Mouse (Mus musculus) left cerebral cortex, adult 9 months (tissue): ENCODE measurements around the gene Fcrl5.
A peak's percentile ranks its signal among the peaks of the same experiment; 100 is the strongest.
"Not testable (repeated sequence)": the region's sequence is repeated elsewhere in the genome, so short reads cannot be mapped to it uniquely, and the experiment has no call there.

Experiments used
- DNase-seq, 2 experiments: peaks; one replicate each; pipeline ENCODE4 v3.0.0; 2022; ENCODE audit warnings: low spot score in 2 of 2

The Fcrl5 gene

DNA sequence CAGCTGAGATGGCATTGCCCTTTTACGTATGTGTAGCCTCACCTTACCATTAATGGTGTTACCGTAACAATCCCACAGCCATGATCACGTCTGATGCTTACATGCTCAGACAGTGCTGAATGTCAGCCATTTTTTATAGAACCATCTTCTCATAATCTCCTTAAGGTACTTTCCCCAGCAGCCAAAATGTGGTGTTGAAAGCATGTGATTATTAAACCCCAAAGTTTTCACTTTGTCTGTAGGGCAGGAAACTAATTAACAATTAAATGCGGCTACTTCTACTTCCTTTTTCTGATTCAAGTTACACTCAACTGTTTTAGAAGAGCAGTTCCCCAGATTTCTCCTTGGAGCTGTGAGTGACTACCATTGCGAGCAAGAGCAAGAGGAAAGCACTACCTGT, at the start of gene Fcrl5:
Fcrl5 (plus strand) TSS at position 295 of the 400 bp plus-strand sequence.
- no peak for DNase-seq

DNA sequence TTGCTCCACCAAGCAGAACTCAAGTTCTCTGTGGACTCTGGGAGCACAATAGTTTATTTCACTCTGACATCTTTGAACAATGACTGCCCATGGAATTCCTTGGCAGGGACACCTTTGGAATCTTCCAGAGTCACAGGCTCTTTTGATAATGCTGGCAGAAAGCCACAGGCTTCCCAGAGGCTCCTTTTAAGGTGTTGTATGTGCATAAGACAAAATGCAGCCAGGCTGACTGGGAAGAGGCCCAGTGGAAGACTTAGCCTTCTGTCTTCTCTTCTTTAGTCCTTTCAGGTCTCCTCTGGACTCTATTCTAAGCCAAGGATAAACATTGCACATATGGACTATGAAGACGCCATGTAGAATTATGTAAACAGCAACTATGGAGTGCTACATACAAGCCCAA, 44.6 kb upstream of the Fcrl5 start:
- no peak for DNase-seq

DNA sequence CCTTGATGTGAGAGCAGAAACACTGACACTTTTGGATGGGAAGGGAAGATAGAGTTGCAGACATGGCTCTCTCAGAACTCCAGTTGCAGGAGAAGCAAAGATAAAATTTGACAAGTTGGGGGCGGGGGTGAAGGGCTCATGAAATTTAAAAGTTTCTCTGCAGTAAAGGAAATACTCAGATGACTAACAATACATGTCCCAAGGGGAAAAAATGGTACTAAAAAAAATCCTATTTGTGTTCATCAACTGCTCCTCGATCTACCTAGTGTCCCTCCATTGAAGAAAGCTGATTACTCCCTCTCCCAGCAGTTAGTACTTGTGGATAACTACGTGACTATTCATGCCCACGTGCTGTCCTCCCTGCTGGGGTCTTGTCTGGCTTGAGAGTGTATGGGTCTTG, 36.8 kb upstream of the Fcrl5 start:
- no peak for DNase-seq

DNA sequence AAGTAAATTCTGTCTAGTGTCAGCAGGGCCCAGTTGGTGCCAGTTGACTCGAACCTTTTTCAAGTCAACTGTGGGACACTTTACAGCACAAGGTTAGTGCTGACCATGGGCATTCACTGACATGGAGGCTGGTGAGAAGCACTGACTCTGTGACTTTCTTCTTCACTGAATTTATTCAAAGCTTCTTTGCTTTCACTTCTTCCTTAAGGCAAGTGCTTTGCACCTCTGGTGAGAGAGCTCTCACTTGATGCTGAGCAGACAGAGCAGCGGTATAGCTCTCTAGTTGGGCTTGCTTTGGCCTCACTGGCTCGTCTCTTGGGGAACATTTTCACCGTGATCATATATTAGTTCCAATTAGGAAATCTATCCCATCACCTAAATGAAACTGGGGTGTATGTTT, 35.7 kb upstream of the Fcrl5 start:
- no peak for DNase-seq

DNA sequence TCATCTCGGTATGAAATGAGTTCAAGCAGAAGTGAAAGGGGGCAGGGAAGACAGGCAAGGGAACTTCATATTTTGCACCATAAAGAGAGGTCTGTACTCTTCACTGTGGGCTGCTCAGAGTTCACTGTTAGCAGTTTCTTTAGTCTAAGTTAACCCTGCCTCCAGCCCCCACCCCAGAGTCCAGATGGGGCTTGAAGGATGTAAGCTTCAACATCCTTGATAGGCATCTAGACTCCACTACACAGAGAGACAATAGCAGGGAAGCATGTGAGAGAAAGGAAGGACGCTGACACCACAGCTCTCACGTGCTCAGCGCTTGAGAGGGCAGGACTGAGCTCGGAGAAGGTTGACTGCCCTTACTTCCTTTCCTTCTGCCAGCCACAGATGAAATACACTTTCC, 34.3 kb upstream of the Fcrl5 start:
- no peak for DNase-seq

DNA sequence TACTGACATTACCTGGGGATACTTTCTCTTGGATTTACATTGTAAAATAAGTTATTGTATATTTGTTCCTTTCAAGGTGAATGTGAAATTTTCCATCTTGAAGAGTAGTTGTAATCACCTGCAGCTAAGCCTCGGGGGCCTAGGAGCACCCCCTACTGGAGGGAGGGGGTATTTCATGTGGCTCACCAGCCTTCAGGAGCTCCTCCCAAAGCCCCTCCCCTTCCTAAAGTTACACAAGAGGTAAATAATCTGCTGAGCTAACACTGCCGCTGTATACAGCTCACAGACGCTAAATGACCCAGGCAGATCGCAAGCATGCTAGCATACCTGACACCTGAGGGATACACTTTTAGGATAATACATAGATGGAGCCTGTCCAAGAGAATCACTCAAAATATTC, 27.4 kb upstream of the Fcrl5 start:
- DNase-seq: no peak

DNA sequence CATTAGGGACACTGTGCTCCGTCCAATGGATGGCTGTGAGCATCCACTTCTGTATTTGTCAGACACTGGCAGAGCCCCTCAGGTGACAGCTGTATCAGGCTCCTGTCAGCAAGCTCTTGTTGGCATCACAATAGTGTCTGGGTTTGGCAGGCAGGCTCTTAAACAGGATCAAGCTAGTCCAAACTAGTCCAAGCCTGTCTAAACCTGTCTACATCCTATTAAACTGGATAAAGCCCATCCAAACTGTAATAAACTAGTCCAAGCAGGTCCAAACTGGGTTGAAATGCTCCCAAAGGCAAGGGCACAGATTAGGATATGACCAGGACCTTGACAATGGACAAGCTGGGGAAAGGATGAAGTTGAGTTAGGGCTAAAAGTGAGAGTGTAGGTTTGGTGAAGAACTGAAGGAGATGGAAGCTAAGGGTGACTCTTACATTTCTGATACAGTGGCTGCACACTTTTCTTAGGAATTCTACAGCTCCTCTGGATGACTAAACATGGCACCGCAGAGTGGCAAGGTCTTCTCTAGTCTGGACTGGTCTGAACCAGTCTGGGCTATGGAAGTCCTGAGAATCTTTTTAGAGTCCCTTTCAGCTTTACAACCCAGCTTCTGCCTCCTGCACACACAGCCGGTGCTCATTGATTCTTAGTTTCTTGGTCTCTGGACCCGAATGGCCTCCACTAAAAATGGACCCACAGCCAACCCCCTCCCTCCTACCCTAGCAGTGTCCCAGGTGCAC, 26.2 kb upstream of the Fcrl5 start:
- no peak for DNase-seq

DNA sequence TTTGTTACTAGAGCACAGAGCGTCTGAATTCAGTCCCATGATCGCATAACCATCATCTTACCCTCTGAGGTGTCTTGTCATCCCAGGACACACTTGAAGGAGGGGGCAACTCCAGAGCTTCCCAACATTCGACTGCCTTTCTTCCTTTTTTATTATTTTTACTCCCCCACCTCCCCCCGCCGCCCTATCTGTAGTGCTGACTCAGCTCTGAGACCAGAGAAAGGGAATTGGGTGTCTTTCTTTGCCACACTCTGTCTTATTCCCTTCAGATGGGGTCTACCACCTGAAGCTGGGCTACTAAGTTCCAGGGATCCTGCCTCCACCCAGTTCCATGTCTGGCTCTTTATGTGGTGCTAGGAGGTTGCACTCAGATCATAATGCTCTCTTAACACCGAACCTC, 25.0 kb upstream of the Fcrl5 start:
- no peak for DNase-seq

DNA sequence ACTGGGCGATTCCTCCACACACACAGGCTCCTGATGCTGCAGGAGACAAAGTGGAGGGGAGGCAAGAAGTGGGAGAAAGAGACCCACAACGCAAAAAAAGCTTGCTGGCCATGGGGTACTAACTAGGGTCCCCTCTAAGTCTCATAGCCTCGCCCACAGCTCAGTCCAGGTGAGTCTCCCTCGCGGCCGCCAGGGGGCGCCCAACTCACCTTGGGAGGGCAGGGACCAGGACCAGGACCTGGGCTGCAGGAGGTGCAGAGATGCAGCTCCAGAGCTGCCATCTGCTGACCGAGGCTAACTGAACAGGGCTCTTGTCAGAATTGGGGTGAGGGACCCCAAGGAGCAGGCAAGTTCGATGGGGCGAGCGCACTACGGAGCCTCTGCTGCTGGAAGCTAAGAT, 24.4 kb upstream of the Fcrl5 start:
- DNase-seq: peak in 1 of 2 experiments; percentile 9

DNA sequence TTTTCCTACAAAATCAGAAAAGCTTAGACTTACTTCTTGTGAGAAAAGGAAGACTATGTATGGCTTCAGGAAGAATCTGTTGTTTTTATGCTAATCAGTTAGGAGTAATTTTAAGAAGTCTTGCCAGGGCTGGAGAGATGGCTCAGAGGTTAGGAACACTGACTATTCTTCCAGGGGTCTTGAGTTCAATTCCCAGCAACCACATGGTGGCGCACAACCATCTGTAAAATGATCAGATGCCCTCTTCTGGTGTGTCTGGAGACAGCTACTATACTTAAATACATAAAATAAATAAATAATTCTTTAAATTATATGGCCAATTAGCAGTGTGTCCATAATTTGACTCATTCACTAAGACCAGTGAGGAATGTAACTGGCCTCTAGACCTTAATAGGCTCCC, 14.9 kb upstream of the Fcrl5 start:
- DNase-seq: no peak

DNA sequence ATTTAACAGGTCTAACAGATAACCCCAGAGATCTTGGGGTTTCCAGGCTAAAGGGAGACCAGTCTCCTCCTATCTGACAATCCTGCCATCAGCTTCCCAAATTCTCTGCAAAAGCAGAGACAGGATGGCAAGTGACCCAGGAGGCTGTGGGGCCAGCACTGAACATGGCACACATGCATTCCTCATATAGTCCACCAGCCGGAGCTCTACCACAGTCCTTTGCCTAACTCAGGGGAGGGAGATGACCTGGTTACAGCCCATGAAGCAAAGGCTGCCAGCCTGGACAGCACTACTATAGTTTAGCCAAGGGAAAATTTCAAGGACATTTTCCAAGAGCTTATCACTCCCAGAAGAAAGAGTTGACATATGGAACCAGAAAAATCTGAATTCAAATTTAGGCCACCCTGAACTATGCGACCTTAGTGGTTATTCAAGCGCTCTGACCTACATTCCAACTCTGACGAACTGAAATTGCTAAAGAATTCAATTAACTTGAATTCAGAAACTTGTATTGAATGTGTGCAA, 13.1 kb upstream of the Fcrl5 start:
- DNase-seq: no peak

DNA sequence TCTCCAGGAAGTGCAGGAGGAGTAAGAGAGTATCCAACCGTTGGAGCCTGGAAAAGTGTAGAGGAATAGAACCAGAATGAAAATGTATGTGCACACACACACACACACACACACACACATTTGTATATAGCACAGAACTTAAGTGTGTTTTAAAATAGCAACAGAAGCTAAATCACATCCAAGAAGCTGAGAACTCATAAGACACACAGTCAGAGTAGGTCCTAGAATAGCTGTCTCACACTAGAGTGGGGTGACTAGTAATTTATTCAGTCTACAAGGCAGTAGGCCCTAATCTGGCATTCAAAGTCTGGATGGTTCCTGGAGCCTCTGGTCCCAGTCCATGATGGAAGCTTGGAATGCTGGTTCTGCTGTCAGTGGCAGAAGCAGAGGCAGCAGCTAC, 5.0 kb downstream of the Fcrl5 start:
- peak in 1 of 2 experiments; percentile 2 for DNase-seq

DNA sequence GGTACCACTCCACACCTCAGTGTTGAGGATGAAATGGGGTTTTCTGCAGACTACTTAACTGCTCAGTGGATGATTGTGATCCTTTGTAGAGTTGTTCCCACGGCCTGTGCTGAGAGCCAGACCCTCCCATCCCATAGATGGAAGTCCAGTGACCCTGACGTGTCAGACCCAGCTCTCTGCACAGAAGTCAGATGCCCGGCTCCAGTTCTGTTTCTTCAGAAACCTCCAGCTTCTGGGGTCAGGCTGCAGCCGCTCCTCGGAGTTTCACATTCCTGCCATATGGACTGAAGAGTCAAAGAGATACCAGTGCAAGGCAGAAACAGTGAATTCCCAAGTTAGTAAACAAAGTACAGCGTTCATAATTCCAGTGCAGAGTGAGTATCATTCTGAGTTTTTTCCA, 8.4 kb downstream of the Fcrl5 start:
- no peak for DNase-seq

DNA sequence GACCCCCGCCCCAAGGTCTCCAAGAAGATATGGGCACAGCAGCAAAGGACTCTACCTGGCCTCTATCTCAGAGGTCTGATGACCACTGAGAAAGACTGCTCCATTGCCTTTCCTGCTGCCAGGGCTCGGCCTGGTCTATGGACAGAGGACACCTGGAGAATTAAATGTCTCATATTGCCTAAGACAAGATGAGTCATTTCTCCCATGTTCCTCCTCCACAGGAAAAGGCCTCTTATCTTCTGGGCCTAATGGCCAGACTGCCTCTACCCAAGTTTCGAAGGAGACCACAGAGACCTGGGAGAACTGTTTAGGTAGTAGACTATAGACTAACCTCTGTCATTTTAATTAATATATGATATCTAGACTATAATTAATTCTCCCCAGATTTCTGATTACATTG, 29.9 kb downstream of the Fcrl5 start:
- no peak for DNase-seq

DNA sequence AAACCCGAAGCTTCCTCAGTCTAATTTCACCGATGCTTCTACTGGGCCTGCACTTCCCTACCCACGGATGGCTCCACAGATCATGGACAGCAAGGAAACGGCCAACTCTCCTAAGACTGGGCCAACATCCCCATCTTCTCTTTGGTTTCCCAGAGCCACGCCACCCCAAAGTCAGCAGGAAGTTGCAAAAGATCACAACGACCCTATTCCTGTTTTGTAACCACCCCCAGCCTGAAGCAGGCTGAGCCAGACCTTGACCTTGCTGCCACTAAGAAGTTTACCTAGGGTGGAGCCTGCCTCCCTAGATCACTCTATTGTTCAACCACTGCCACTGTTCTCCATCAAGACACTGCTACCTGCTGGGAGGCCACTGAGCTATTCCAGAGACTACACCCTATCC, 31.4 kb downstream of the Fcrl5 start:
- DNase-seq: no peak

DNA sequence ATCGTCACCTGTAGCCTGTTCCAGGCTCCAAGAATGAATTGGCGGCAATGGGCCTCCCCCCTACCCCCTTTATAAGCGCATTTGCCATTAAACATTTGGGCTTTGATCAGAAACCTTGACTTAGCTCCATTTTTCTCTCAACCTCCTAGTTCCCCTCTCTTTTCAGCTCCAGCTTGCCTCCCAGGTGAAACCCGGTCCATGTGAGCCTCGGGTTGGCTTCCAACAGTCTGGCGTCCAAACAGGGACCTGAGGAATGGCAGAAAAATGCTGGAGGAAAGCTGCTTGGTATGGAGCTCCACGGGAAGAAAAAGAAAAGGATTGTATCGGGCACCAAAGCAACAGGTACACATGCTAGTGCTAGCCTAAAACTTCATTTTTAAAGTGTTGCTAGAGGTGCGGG, 31.8 kb downstream of the Fcrl5 start:
- DNase-seq: no peak

DNA sequence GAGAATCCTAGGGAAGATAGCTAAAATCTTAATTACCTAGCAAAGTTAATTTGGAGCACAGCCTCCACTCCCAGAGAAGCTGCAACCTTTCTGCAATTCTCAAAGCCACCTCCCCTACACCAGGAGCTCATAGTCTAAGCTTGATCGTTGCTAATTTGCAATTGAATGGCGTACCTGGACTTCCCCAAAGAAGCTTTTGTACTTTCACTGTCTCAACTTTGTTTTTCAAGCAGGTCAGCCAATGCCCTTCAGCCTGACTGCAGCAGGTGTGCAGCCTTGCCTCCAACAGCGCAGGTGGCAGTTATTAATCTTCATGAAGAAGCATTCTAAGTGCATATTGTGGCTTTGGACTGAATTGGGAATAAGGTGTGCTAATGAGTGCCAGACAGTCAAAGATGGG, 42.4 kb downstream of the Fcrl5 start:
- not testable (repeated sequence) for DNase-seq

DNA sequence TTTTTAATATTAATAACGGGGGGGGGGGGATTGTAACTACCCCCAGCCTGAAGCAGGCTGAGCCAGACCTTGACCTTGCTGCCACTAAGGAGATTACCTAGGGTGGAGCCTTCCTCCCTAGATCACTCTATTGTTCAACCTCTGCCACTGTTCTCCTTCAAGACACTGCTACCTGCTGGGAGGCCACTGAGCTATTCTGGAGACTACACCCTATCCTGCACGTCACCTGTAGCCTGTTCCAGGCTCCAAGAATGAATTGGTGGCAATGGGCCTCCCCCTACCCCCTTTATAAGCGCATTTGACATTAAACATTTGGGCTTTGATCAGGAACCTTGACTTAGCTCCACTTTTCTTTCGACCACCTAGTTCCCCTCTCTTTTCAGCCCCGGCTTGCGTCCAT, 43.0 kb downstream of the Fcrl5 start:
- not testable (repeated sequence) for DNase-seq

DNA sequence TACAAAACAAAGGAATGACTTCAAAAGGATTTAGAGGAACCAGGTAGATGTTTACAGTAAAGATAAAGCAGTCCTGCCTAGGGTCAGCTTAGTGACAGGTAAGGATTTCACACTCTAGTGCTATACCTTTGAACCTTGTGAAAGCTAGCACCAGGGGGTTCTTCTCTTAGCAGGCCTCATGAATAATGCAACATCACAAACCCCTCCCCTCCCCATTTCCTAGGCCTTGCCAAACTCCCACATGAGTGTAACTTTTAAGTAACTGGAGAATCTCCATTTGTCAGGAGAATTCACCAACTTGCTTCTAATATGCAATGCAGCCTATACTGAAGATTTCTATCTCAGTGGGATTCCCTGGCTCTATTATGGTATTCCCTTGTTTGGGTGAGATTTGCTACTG, 43.7 kb downstream of the Fcrl5 start:
- DNase-seq: not testable (repeated sequence)

DNA sequence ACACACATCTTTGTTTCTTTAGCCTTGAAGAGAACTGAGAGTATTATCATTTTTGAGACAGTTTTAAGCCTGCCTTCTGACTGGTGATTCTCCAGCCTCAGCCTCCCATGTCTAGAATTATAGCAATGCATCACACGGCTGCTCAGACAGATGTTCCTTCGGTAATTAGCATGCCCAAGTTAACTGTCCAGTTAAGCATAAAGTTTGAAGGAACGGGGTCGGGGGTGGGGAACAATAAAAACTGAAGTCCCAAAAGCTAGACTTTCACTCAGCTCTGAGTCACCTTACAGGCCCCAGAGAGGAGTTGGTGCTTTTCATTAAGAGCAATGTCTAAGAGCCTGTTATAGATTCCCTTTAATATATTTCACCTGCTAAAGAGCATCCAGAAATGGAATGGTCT, 51.8 kb downstream of the Fcrl5 start:
- DNase-seq: no peak

DNA sequence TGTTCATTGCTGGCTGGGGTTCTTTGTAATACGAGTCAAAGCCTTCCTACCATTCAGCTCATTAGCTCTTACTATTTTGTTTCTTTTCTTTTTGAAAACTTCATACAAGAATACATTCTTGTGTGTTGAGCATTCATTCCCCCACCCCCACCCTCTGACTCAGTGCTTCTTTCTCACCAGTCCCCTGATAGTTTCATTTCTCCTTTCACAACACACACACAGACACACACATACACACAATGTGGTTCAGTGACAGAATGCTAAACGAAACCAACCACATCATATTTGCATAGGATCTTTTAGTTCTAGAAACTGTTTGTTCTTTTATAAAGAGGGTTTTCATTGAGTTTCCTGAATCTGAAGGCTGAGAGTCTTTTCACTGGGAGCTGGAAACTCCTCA, 52.3 kb downstream of the Fcrl5 start:
- no peak for DNase-seq

DNA sequence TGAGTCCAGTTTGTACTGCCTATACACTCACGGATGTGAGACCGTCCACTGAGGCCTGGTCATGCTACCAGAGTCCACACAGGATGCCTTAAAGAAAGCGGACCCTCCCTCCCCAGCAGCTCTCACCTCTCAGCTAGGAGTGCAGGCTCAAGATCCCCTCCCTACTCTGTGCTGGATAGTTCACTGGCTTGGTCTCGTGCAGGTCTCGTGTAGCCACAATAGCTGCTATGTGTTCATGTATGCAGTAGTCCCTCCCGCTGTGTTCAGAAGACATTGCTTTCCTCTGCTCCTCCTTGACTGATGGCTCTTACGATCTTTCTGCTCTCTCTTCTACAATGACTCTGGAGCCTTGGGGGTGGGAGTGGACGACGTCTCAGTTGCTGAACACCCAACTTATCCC, 62.7 kb downstream of the Fcrl5 start:
- no peak for DNase-seq

DNA sequence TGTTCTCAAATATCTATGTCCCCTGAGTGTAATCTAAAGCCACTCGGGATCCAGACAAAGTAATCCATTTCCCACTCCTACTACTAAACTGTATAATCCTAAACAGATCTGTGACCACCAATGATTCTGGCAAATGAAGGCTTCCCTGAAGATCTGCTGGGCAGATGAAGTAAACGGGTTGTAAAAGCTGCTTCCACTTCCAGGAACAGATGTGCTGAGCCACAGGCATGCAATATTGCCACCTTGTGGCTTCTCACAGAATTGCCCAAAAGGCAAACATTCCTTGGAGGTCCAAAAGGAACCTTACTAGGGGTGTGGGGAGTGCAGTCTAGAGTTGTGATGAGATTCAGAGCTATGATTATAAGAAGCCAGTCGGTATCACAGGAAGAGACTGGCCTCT, 63.5 kb downstream of the Fcrl5 start:
- DNase-seq: peak in 1 of 2 experiments; percentile 80
